Mouse (Mus musculus) heart, adult 18-20 months (tissue): Measurements from ENCODE around the gene Zfp646. TPM values are rescaled to one million over a fixed set of nuclear protein-coding genes. Genes with fewer than 3 reads are reported as not detected.
"Not testable (repeated sequence)": the region's sequence is repeated elsewhere in the genome, so short reads cannot be mapped to it uniquely, and the experiment has no call there.

Experiments used
- DNase-seq, 2 experiments: peaks; one replicate each; pipeline ENCODE4 v3.0.0; 2021 to 2022; ENCODE audit warnings: mixed read lengths in 1 of 2
- long read RNA-seq, 2 experiments: library from polyadenylated mRNA; stranded (forward); transcript quantifications; one replicate each; pipeline ENCODE4 v2.0.0; 2021
- total RNA-seq, 2 experiments: library from RNA; stranded (reverse); gene quantifications; 2 replicates each; pipeline ENCODE4 v1.2.3; 2021

Gene Zfp646
- total RNA-seq = 10 to 100 TPM; 16.7 to 17.9 TPM
- long read RNA-seq, experiment 1, full-length matches to known transcripts = 1 of 3 reads
- long read RNA-seq, experiment 1, partial matches to known transcripts = 1 of 3 reads
- long read RNA-seq, experiment 1, other reads (novel, unspliced or antisense) = 1 of 3 reads
- long read RNA-seq, experiment 2, partial matches to known transcripts = 3 of 4 reads
- long read RNA-seq, experiment 2, other reads (novel, unspliced or antisense) = 1 of 4 reads

DNA sequence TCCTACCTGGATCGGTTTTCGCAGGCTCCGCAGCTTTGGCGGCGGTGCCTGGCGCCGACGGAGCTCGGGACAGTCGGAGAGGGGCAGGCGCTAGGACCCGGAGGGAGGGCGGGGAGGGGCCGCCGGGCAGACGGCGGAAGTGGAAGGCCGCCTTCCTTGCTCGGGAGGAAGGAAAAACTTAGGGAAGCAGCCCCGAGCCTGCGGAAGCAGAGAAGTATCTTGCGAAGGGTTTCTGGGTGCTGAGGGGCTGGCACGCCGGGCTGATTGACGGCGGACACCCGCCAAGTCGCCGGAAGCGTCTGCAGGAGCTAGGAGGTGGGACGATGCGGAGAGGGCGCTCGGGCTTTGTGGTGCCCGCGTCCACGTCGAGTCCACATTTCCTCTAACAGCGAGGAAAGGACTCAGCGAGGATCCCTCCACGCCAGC lies at the start of gene Zfp646:
Gene Zfp646, plus strand, starts transcription at position 181 of the 426 bp plus-strand sequence.
- DNase-seq = peak; percentile 84 to 87

DNA sequence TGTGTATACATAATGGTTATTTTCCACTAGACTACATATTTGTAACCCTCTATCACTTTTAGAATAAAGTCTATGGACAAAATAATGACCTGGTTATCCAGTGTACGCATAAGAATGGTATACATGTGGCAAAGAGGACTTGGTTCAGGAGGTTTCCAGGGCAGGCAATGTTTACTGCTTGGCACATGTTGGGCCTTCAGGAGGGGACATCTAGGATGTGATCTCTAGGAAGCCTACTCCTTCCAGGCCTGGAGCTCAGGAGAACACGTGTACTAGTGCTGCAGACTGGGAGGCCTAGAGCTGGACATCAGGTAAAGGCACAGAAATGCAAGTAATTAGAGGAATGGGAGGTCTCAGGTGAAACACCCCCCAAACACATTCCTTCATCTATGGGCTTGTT lies 40.5 kb upstream of the Zfp646 start:
- DNase-seq = no peak

DNA sequence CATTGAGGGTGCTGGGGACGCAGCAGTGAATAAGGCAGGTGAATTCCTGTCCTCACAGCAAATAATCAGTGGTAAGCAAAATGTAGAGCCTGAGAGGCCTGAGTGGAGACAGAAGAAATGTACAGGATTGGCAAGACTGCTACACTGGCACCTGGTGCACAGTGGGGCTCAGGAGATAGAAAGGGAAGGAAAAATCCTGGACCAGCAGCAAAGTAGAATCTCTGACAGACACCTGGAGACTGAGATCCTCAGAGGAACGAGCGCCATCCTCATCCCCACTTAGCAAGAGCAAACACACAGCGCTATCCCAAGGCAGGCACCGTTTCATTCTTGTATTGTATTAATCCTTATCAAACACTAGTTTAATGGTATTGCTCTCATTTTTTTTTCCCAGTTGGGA lies 38.5 kb upstream of the Zfp646 start:
- no peak for DNase-seq

DNA sequence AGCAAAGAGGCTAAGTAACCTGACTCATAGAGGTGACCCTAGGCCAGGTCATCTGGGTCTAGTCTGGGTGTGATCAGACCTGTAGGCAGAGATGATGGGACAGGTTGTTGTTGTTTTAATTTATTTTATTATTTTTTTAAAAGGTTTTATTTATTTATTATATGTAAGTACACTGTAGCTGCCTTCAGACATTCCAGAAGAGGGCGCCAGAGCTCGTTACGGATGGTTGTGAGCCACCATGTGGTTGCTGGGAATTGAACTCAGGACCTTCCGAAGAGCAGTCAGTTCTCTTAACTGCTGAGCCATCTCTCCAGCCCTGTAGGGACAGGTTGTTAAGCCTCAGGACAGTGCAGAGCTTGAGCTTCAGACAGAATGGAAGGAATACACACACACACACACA lies 38.1 kb upstream of the Zfp646 start:
- not testable (repeated sequence) for DNase-seq

DNA sequence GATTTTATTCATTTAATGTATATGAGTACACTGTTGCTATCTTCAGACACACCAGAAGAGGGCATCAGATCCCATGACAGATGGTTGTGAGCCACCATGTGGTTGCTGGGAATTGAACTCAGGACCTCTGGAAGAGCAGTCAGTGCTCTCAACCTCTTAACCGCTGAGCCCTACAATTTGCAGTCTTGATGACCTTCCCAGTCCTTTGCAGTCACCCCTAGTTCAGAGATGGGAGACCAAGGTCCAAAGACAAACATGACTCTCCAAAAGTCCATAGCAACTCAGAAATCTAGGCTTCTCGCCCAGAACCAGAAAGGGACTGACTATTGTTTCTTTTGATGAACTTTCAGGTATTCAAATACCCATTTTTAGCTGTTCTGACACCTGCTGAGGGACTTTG lies 36.0 kb upstream of the Zfp646 start:
- not testable (repeated sequence) for DNase-seq

DNA sequence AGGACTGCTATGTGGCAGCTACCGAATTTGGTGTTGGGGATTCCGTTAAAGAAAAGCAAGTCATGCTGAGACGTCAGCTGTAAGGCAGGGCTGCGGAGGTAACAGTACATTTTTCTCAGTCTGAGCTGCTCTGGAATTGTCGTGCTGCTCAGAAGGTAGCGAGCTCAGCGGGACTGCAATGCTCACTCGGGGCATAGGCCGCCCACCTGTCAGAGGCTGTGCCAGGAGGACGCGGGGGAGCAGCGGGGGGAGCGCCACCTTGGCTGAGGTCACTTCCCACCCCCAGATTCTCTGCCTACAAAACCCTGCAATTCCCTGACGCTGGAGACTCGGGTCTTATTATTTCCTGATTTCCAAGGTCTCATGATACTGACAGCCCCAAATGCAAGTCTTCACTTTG lies 35.1 kb upstream of the Zfp646 start:
- DNase-seq = peak in 1 of 2 experiments; percentile 55

DNA sequence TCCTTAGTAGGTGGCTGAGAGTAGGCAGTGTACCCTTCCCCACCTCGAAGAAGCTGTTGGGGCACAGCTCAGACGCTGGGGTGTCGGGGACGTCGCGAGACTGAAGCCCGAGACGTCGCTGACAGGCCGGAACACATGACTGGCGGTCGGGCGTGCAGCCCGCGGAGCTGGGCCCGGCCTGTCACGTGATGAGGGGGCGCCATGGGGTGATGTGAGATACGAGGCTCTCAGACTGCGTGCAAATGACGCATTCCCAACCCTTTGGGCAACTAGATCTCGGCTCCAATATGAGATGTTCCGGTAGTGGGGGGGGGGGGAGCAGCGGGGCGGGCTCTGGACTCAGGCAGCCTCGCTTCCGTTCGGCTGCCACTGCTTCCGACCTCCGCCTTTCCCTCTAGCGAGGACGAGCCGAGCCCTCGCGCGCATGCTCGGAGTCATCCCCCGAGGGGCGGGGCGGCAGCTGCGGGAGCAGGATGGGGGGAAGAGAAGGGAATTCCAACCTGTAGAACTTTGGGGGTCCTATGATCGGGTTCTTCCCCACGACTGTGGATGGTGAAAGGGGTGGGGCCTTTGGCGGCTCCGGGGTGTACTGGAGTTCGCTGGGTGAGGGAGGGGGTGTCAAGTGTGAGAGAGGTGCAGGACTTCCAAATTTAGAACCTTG lies 34.6 kb upstream of the Zfp646 start:
- DNase-seq = peak; percentile 95 to 96

- DNase-seq = peak; percentile 88 to 90
Measured at GRCm38 (mm10) chr7:127842001-127842718, 33.9 kb upstream of the Zfp646 start.

DNA sequence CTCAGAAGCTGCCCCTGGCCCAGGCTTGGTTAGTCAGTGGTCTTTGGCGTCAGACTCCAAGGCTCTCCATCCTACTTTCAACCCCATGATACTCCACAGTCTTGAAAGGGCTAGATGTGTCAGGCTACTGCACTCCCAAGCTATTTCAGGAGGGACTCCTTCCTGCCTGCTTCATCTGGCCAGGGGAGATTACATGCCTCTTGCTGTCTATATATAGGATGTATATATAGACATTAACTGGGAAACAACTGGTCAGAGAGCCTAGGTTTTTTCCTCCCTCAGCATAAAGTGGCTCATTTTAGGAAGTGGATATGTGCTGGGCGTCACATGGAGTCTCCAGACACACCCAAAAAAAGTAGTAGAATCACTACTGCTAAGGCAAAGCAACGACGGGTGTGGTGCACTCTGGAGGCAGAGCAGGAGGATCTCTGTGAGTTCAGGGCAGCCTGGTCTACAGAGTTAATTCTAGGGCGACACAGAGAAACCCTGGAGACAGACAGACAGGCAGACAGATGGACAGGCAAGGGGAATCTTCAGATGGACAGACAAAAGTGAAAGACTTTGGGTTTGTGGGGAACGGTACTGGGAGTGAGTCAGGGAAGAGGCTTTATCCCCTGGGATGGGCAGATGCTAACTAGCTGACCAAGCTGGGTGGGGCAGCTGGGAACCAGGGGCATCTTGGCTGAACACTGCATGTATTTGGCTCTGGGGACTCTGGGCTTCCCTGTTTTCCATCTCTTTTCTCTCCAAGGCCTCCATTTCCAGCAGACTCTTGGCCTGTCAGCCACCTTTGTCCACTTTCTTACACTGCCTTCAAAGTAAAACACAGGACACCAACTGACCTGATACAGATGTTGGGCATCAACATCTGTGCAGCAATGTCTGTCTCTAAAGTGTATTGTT lies 25.8 kb upstream of the Zfp646 start:
- DNase-seq = peak; percentile 19 to 27

DNA sequence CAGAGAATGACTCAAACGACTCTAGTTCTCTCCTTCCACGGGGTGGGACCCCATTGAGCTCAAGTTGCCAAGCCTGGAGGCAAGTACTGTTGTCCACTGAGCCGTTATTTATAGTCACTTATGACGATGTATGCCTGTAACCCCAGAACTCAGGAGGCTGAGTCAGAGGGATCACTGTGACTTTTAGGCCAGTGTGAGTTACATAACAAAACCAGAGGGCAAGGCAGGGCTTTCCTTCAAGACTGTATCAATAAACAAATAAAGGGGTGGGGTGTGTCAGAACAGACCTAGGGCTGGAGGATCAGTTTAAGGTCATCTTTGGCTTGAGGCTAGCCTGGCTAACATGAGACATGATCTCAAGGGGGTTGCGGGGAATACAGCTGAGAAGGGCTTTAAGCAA lies 25.1 kb upstream of the Zfp646 start:
- DNase-seq = peak; percentile 22 to 38

DNA sequence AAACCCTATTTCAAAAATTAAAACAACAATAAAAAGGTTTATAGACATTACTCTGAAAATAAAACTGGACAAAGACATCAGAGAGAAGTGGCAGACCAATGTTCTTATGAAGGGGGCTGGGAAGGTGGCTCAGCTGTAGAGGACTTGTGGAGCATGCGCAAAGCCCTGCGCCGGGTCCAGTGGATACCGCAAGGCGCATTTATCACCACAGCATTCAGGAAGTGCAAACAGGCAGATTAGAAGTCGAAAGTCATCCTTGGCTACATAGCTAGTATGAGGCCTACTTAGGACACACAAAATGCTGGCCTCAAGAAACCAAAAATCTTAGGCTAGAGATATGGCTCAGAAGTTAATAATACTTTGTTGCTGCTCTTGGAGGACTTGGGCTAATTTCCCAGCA lies 17.8 kb upstream of the Zfp646 start:
- no peak for DNase-seq

DNA sequence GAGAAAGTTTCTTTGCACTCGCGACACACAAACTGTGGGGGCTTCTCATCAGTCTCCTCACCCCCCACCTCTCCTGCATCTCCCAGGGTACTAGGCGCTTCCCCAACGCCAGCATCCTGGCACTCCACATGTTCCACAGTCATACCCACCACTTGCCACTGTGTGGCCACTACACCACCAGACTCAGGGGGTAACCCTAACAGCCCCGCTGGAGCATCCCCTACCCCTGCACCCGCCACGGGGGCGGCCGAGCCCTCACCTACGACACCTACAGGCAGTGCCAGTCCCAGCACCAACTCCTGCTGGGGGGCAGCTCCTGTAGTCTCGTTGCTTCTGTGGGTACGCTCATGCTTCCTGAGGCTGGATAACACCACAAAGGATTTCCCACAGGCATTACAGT lies 9.6 kb upstream of the Zfp646 start:
- DNase-seq = no peak

DNA sequence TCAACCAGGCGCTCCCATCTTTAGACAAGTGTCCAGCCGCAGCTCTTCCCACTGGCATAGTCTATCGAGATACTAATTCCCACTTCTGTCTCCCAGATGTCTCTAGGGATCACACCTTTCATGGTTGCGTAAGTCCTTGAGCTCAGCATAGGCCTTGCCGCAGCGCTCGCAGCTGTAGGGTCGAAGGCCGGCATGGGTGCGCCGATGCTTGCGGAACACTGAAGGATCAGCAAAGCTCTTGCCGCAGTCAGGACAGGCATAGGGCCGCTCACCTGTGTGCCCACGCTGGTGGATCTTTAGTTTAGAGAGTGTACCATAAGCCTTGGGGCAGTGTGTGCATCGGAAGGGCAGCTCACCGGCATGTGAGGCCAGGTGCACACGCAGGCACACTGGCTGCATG lies 8.4 kb upstream of the Zfp646 start:
- no peak for DNase-seq

GRCm38 (mm10) chr7:127869149-127869810 lies 6.7 kb upstream of the Zfp646 start:
- peak; percentile 46 to 70 for DNase-seq

- no peak for DNase-seq
Measured at GRCm38 (mm10) chr7:127870136-127870821, 5.7 kb upstream of the Zfp646 start.

DNA sequence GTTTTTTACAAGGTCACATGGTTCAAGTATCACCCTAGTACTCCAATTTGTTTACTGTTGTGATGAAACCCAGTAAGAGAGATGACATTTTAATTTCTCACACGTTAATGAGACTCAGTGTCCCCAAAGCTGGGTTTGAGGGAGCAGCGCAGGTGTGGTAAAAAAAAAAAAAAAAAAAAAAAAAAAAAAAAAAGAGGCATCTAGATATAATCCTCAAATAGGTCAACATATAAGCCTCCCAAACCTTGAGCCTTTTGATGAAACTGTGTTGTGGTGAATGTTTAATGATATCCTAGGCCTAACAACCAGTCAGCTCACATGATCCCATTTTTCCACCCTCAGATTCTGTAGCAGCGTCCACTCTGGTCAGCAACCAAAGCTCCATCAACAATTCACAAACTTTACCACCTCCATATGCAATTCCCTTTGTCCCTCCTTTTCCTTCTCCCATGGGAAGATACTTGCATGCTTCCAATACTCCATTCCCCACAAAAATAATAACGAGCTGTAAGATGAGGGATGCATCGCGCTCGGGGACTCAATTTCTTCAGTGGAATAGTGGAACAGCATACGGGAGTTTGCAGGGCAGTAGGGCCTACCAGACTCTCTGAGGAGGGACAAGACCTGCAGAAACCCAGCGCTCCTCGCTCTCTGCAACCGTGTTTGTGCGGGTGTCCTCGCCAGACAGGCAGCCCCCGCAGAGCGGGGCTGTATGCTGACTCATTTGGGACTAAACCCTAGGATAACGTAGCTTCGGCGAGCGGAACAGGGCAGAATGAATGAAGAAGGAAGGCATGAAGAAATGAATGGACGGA lies 1.0 kb upstream of the Zfp646 start:
- DNase-seq = no peak

DNA sequence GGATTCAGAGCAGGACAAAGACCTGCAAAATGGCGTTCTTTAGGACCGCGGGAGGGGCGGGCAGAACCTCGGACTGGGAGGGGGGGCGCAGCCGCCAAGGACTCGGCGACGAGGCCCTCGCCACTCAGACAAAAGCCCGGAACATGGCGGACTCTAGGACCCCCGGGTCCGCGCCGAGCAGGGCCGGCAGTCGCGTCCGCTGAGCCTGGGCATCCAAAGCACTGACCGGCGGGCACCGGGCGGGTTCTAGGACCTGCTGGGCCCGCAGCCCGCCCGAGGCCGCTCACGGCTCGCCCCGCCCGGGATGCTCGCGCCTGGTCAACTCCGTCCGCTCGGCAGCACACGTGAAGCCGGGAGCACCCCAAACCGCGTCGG lies 407 bp upstream of the Zfp646 start:
- DNase-seq = peak; percentile 95

GRCm38 (mm10) chr7:127876467-127877348 lies 687 bp downstream of the Zfp646 start, which contains the start of gene Zfp668:
Gene Zfp668 (minus strand): TSS chr7:127876828.
- DNase-seq = peak; percentile 93 to 95

DNA sequence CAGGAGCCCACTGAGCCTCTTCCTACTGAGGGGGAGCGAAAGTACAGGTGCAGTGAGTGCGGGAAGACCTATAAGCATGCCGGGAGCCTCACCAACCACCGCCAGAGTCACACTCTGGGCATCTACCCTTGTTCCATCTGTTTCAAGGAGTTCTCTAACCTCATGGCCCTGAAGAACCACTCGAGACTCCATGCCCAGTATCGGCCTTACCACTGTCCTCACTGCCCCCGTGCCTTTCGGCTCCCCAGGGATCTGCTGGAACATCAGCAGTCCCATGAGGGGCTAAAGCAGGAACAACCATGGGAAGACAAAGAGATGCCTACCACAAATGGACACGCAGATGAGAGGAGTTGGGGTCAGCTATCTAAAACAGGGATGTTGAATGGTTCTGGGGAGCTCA lies 3.3 kb downstream of the Zfp646 start:
- no peak for DNase-seq
